Mouse (Mus musculus) spleen, adult 2 months (tissue): ENCODE data around the gene Tcap. TPM values are rescaled to one million over a fixed set of nuclear protein-coding genes. Genes with fewer than 3 reads are reported as not detected.

ENCODE experiments used
- DNase-seq, 2 experiments: peaks; one replicate each; pipeline versions ENCODE4 v3.0.0 to v3.0.0-alpha.2; 2012 to 2021; ENCODE audit warnings: low spot score in 2 of 2, low read depth in 1 of 2
- H3K27ac ChIP-seq: fragments of 200-500 bp; 2 replicates; pipeline ENCODE4 v1.5.1; 2012; ENCODE audit warnings: low read length, inconsistent platforms; ENCODE audit not compliant: insufficient read depth
- H3K27me3 ChIP-seq: fragments of 200-500 bp; 2 replicates; pipeline ENCODE4 v1.6.1; 2012; ENCODE audit warnings: mild to moderate bottlenecking, moderate library complexity, low read length, inconsistent platforms; ENCODE audit not compliant: control insufficient read depth, insufficient read depth
- H3K36me3 ChIP-seq: fragments of 200-500 bp; 2 replicates; pipeline ENCODE4 v1.6.1; 2012; ENCODE audit warnings: mild to moderate bottlenecking, low read length, inconsistent platforms; ENCODE audit not compliant: control insufficient read depth, insufficient read depth
- H3K4me1 ChIP-seq: fragments of 200-500 bp; 2 replicates; pipeline ENCODE4 v1.6.1; 2011; ENCODE audit warnings: inconsistent platforms; ENCODE audit not compliant: control insufficient read depth, insufficient read depth, insufficient read length
- H3K4me3 ChIP-seq: fragments of 200-500 bp; 2 replicates; pipeline ENCODE4 v1.5.1; 2011; ENCODE audit warnings: mild to moderate bottlenecking, inconsistent platforms; ENCODE audit not compliant: insufficient read depth, insufficient read length; ENCODE audit errors: extremely low read depth
- CTCF ChIP-seq: fragments of 200-500 bp; IDR thresholded peaks from 2 replicates; pipeline ENCODE4 v1.5.1; 2011; ENCODE audit warnings: mild to moderate bottlenecking, inconsistent platforms; ENCODE audit not compliant: insufficient read depth, insufficient read length, insufficient replicate concordance; ENCODE audit errors: extremely low read depth
- POLR2A ChIP-seq: fragments of 200-500 bp; IDR thresholded peaks from 2 replicates; pipeline ENCODE4 v1.6.1; 2011; ENCODE audit warnings: low read depth, low read length, inconsistent platforms
- WGBS: fragments of 180-500 bp; shearing (Covaris S2); methylation state at CpG from one replicate; pipeline ENCODE4 v1.1.7; 2018; 5-methylcytosine and 5-hydroxymethylcytosine counted together
- polyA plus RNA-seq: library from polyadenylated mRNA; depleted of rRNA; stranded (reverse); fragments of >200 nt; gene quantifications from 2 replicates; pipeline ENCODE4 v1.2.3, GENCODE M21; 2012

The Tcap gene
- polyA plus RNA-seq, 1 experiment: 0.42 TPM

DNA sequence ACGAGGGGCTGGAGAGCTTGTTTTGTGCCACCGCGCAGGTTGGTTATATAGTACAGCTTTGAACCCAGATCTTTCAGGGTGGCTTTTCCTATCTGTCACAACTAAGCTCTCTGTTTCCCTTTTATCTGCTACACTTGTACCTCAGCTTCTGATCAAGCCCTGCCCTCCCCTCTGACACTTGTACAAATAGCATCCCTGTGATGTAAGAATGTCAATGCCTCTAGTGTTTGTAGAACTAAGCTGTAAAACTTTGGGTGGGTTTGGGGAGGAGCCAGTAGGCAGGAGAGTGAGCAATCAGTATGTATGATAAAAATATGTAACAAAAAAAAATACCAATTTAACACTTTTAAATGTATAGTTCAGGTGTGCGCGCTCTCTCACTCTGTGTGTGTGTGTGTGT is 19.2 kb upstream of the Tcap start:
- WGBS: 88% methylated on average over 5 of the region's 5 CpGs
- Histone ChIP-seq H3K27ac (no peak overlapping the region), H3K27me3 (no peaks in the 10 kb centered on the region), H3K4me3 (no peak overlapping the region), H3K36me3 (no peaks in the 10 kb centered on the region), H3K4me1 (peaks cover 20% of the 10 kb centered on the region; the same call in 1 of the 2 replicates)
- DNase-seq: no peak
- TF ChIP-seq POLR2A: no peak
- no peak for TF ChIP-seq CTCF

DNA sequence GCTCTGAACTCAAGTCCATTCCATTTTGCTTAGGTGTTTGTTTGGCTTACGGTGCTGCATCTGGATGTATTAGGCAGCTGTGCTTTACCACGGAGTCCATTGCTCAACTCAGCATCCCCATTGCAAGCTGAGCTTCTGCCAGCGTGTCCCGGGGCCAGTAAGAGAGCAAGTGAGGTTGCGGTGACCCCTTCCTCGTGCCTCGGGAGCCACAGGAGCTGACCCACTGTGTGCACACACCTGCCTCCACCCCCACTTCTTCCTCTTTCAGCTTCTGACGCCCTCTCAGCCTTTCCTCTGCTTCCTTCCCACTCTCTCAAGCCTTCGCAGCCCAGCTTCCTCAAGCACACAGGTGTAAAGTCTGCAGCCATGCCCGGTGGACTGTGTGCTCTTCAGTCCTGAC is 17.3 kb upstream of the Tcap start:
- 17% methylated on average over 10 of the region's 10 CpGs for whole genome bisulfite sequencing
- Histone ChIP-seq H3K4me1 (peaks cover 16% of the 10 kb centered on the region; the same call in 1 of the 2 replicates), H3K27me3 (no peaks in the 10 kb centered on the region), H3K36me3 (no peaks in the 10 kb centered on the region), H3K4me3 (no peak overlapping the region), H3K27ac (no peak overlapping the region)
- peak in 1 of 2 experiments; percentile 15 for DNase-seq
- TF ChIP-seq POLR2A (no peak), CTCF (no peak)

DNA sequence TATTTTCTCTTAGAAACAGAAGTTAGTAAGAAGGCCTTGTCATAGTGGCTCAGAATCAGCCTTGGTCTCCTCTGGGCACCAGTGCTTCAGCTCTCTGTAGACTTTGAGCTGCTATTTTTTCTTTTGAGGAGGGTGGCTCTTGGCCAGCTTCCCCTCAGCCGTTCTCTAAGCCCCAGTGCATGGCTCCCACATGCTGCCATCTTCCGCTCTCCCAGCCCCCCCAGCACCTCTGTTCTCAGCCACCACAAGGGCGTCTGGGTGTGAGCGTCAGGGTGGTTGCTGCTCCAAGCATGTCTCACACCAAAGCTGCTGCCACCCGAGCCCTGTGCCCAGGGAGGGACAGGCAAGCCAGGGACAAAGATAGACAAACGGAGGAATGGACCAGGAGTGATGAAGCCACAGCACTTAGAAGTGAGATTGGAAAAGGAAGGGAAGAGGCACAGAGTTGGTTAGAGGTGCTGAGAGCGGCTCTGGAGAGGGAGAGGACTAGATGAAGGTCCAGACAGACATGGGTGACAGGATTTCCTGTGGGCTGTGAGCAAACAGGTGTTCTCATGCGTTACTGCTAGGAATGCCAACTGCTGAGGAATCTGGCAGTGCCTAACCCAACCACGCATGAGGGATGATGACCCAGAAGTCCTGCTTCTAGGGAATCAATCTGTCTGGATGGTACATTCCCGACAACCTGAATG is 16.3 kb upstream of the Tcap start:
- Histone ChIP-seq H3K4me1 (peaks cover 14% of the 10 kb centered on the region; the same call in 1 of the 2 replicates), H3K27me3 (no peaks in the 10 kb centered on the region), H3K4me3 (no peak overlapping the region), H3K27ac (no peak overlapping the region), H3K36me3 (no peaks in the 10 kb centered on the region)
- no peak for TF ChIP-seq CTCF
- TF ChIP-seq POLR2A: no peak
- WGBS: 37% methylated on average over 10 of the region's 10 CpGs
- no peak for DNase-seq

DNA sequence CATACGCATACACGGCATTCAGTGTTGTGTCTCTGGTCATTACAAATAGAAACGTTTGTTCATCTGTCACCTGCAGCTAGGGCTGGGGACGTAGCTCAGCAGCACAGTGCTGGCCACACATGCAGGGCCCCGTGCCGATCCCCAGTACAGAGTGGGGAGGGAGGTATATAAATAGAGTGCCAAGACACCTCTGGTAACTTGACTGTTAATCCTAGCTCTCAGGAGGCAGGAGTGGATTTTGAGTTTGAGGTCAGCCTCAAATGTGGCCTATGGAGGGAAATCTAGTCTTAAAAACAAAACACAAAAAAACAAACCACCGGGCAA is 15.8 kb upstream of the Tcap start:
- TF ChIP-seq POLR2A (no peak), CTCF (no peak)
- Histone ChIP-seq H3K36me3 (no peaks in the 10 kb centered on the region), H3K27me3 (no peaks in the 10 kb centered on the region), H3K4me1 (peaks cover 13% of the 10 kb centered on the region; the same call in 1 of the 2 replicates), H3K27ac (no peak overlapping the region), H3K4me3 (no peak overlapping the region)
- no peak for DNase-seq
- WGBS: 51% methylated on average over 7 of the region's 7 CpGs

DNA sequence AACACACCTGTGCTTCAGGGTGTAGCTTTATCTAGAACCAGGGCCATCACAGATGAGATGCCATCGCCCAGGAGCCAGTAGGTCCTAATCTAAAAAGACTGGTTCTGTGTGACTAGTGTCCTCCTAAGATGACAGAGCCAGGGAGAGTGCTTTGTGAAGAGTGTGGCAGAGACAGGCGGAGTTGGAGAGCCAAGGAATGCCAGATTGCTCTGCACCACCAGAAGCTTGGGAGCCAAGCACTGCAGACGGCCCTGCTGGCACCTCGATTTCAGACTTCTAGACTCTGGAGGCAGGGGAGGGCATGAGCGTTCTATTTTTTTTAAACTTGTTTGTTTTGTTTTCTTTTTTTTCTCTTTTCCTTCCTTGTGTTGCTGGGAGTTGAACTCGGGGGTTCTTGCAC is 14.3 kb upstream of the Tcap start:
- H3K4me3 ChIP-seq: no peak overlapping the region
- no peak for TF ChIP-seq POLR2A
- TF ChIP-seq CTCF: no peak
- no peak overlapping the region for H3K27ac ChIP-seq
- 0 out of 2 replicates have a peak, but pooled peaks cover 3% of the 10 kb centered on the region for H3K36me3 ChIP-seq
- 82% methylated on average over 6 of the region's 6 CpGs for WGBS
- H3K4me1 ChIP-seq: peaks cover 13% of the 10 kb centered on the region; the same call in 1 of the 2 replicates
- DNase-seq: no peak
- no peaks in the 10 kb centered on the region for H3K27me3 ChIP-seq

DNA sequence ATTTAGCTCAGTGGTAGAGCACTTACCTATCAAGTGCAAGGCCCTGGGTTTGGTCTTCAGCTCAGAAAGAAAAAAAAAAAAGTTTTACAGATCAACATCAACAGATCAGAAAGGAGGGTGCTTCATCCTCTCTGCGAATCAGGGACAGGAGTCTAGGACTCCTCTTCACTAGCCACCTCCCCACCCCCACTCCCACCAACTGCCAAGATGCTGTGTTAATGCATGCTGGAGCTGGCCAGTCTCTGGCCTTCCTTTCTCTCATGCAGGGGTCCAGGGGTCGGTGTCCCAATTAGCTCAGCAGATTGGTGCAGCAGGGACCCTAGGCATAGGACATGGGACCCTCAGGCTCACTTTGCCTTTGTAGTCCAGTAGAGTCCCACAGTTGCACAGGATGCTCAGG is 13.0 kb upstream of the Tcap start:
- 88% methylated on average over 2 of the region's 2 CpGs for WGBS
- no peak for DNase-seq
- Histone ChIP-seq H3K4me1 (peaks cover 13% of the 10 kb centered on the region; the same call in 1 of the 2 replicates), H3K4me3 (no peak overlapping the region), H3K36me3 (peaks cover 12% of the 10 kb centered on the region), H3K27me3 (no peaks in the 10 kb centered on the region), H3K27ac (no peak overlapping the region)
- TF ChIP-seq POLR2A: no peak
- no peak for TF ChIP-seq CTCF

DNA sequence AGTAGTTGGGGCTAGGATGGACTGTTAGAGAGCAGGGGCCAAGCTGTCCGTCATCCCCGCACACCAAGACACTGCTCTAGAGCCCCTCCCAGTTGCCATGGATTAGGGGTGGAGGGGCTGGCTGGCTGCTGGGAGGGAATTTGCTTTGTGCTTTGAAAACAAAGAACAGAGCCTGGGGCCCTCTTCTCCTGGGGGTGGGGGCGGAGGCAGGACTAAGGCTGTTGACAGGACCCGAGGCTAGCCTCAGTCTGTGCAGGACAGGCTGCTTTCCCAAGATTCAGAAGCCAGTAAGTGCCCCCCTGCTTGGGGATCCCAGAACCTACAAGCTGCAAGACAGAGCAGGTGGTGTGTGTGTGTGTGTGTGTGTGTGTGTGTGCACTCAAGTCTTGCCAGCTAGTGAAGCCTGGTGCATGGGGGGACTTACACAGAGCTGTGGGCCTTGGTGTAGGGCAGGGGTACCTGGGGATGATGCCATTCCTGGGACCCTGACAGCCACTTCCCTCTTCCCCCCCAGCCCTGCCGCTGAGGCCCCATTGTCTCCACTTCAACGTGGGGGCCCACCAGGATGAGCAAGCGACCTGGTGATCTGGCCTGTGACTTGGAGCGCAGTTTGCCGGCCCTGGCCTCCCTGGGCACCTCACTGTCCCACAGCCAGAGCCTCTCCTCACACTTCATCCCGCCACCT is 11.9 kb upstream of the Tcap start:
- Histone ChIP-seq H3K4me3 (no peak overlapping the region), H3K36me3 (peaks cover 20% of the 10 kb centered on the region), H3K4me1 (peaks cover 6% of the 10 kb centered on the region; the same call in 1 of the 2 replicates), H3K27me3 (no peaks in the 10 kb centered on the region), H3K27ac (no peak overlapping the region)
- TF ChIP-seq POLR2A (no peak), CTCF (no peak)
- WGBS: 82% methylated on average over 9 of the region's 10 CpGs
- DNase-seq: no peak
